8 mouse cellular contexts compared by ENCODE assay signal in genomic region chr19:6127760-6128341, GRCm38 (mm10). TPM values are rescaled to one million over a fixed set of nuclear protein-coding genes. Genes with fewer than 3 reads are reported as not detected.
A peak's percentile ranks its signal among the peaks of the same experiment; 100 is the strongest.
DNase-seq lines count a peak whose midpoint lies in the region; ATAC-seq and TF ChIP-seq lines count a peak whose summit lies in the region.

Gene Snx15 (minus strand): TSS chr19:6128304.

- H3K4me2 ChIP-seq in heart, embryonic 15.5 days = peak within 1 kb of the TSS; percentile 71
- peak within 1 kb of the TSS; percentile 69 for H3K4me2 ChIP-seq in liver, embryonic 14.5 days (ENCODE audit: low read depth)
- H3K4me2 ChIP-seq in neural tube, embryonic 11.5 days (ENCODE audit: low read depth) = peak within 1 kb of the TSS; percentile 48
- peak within 1 kb of the TSS; percentile 59 for H3K4me2 ChIP-seq in stomach, postnatal 0 days (replicated peaks; ENCODE audit: low read depth)

- under 1% methylated on average over 32 of the region's 32 CpGs for WGBS in forebrain, embryonic 10.5 days
- WGBS in heart, embryonic 15.5 days = under 1% methylated on average over 32 of the region's 32 CpGs
- under 1% methylated on average over 32 of the region's 32 CpGs for WGBS in liver, embryonic 14.5 days (ENCODE audit: insufficient replicate concordance)
- under 1% methylated on average over 32 of the region's 32 CpGs for WGBS in neural tube, embryonic 11.5 days
- WGBS in stomach, postnatal 0 days = 0% methylated on average over 32 of the region's 32 CpGs

- DNase-seq in CD8-positive naive resting alpha-beta T cell, adult 2 months (ENCODE audit: low read depth in 2 of 2, low spot score in 2 of 2) = peak; percentile 95 to 97
- peak; percentile 94 for DNase-seq in c-Kit-positive CD71-negative TER-119-negative erythroid progenitor cells, embryonic 14.5 days (ENCODE audit: low read depth)
- DNase-seq in forebrain, embryonic 10.5 days (ENCODE audit: extremely low spot score, low spot score) = peak; percentile 91
- peak; percentile 99 for DNase-seq in kidney, postnatal 25 days
- DNase-seq in liver, embryonic 14.5 days (ENCODE audit: low read depth in 3 of 3, low spot score in 3 of 3) = peak; percentile 95 to 96 (median 96)
- peak; percentile 92 for DNase-seq in neural tube, embryonic 11.5 days (ENCODE audit: low spot score)
- DNase-seq in stomach, postnatal 0 days (ENCODE audit: low spot score) = peak; percentile 95

- no peaks in the 10 kb centered on the region for H3K36me3 ChIP-seq in forebrain, embryonic 10.5 days (replicated peaks)
- no peaks in the 10 kb centered on the region for H3K36me3 ChIP-seq in heart, embryonic 15.5 days
- H3K36me3 ChIP-seq in liver, embryonic 14.5 days (replicated peaks; ENCODE audit: control insufficient read depth, insufficient read depth, low read depth) = no peaks in the 10 kb centered on the region; the same call in 1 of the 2 replicates
- no peaks in the 10 kb centered on the region for H3K36me3 ChIP-seq in neural tube, embryonic 11.5 days (ENCODE audit: control insufficient read depth, insufficient read depth, low read length)
- H3K36me3 ChIP-seq in stomach, postnatal 0 days (ENCODE audit: control insufficient read depth, insufficient read depth, low read length) = no peaks in the 10 kb centered on the region

- H3K4me1 ChIP-seq in forebrain, embryonic 10.5 days = peaks cover 23% of the 10 kb centered on the region
- 0 out of 2 replicates have a peak, but pooled peaks cover 2% of the 10 kb centered on the region for H3K4me1 ChIP-seq in heart, embryonic 15.5 days (replicated peaks)
- peaks cover 39 to 51% of the 10 kb centered on the region in 2 experiments for H3K4me1 ChIP-seq in liver, embryonic 14.5 days (replicated peaks; ENCODE audit: control insufficient read depth in 2 of 2, insufficient read depth in 2 of 2, low read length in 1 of 2)
- no peaks in the 10 kb centered on the region for H3K4me1 ChIP-seq in neural tube, embryonic 11.5 days (ENCODE audit: control insufficient read depth, insufficient read depth, low read length)
- H3K4me1 ChIP-seq in stomach, postnatal 0 days (replicated peaks; ENCODE audit: control insufficient read depth, insufficient read depth) = no peaks in the 10 kb centered on the region

- no peaks in the 10 kb centered on the region for H3K9me3 ChIP-seq in forebrain, embryonic 10.5 days
- H3K9me3 ChIP-seq in heart, embryonic 15.5 days (replicated peaks) = no peaks in the 10 kb centered on the region
- no peaks in the 10 kb centered on the region for H3K9me3 ChIP-seq in liver, embryonic 14.5 days (ENCODE audit: control insufficient read depth, low read length)
- no peaks in the 10 kb centered on the region; the same call in 1 of the 2 replicates for H3K9me3 ChIP-seq in neural tube, embryonic 11.5 days (ENCODE audit: control insufficient read depth, low read length)
- H3K9me3 ChIP-seq in stomach, postnatal 0 days (ENCODE audit: control insufficient read depth, low read length) = no peaks in the 10 kb centered on the region

- peak within 1 kb of the TSS; percentile 64 for H3K4me3 ChIP-seq in forebrain, embryonic 10.5 days
- peak within 1 kb of the TSS; percentile 74 for H3K4me3 ChIP-seq in heart, embryonic 15.5 days
- peak within 1 kb of the TSS; percentile 66 to 80 for H3K4me3 ChIP-seq in liver, embryonic 14.5 days (ENCODE audit: insufficient read depth in 1 of 2, low read depth in 2 of 2, low read length in 2 of 2)
- peak within 1 kb of the TSS; percentile 38 for H3K4me3 ChIP-seq in neural tube, embryonic 11.5 days (ENCODE audit: low read depth, low read length)
- H3K4me3 ChIP-seq in stomach, postnatal 0 days (ENCODE audit: low read depth, low read length) = peak within 1 kb of the TSS; percentile 45

- TF ChIP-seq EP300 in liver, embryonic 14.5 days (IDR thresholded peaks at IDR 0.05; ENCODE audit: low read depth) = no peak; the same call in 1 of the 2 replicates
- no peak for TF ChIP-seq EP300 in stomach, postnatal 0 days (optimal IDR thresholded peaks at IDR 0.05)

- H3K9ac ChIP-seq in heart, embryonic 15.5 days = peak within 1 kb of the TSS; percentile 80
- peak within 1 kb of the TSS; percentile 85 for H3K9ac ChIP-seq in liver, embryonic 14.5 days (replicated peaks)
- H3K9ac ChIP-seq in neural tube, embryonic 11.5 days (ENCODE audit: low read length) = peak within 1 kb of the TSS; percentile 56
- peak within 1 kb of the TSS; percentile 68 for H3K9ac ChIP-seq in stomach, postnatal 0 days (ENCODE audit: low read length)

- H3K27ac ChIP-seq in forebrain, embryonic 10.5 days = peak within 1 kb of the TSS; percentile 88
- H3K27ac ChIP-seq in heart, embryonic 15.5 days = peak within 1 kb of the TSS; percentile 94
- peak within 1 kb of the TSS; percentile 92 for H3K27ac ChIP-seq in liver, embryonic 14.5 days
- peak within 1 kb of the TSS; percentile 40; the same call in 1 of the 2 replicates for H3K27ac ChIP-seq in neural tube, embryonic 11.5 days (ENCODE audit: low read depth, low read length)
- H3K27ac ChIP-seq in stomach, postnatal 0 days (replicated peaks) = peak within 1 kb of the TSS; percentile 94

- peak; percentile 32; the same call in 1 of the 2 replicates for TF ChIP-seq CTCF in liver, embryonic 14.5 days (IDR thresholded peaks at IDR 0.05; ENCODE audit: low read depth)
- 0 out of 2 replicates have a peak, but pooled peaks have one; percentile 12 for TF ChIP-seq CTCF in stomach, postnatal 0 days (IDR thresholded peaks at IDR 0.05; ENCODE audit: low read depth)

- H3K27me3 ChIP-seq in forebrain, embryonic 10.5 days (ENCODE audit: poor library complexity, severe bottlenecking) = no peaks in the 10 kb centered on the region
- no peaks in the 10 kb centered on the region for H3K27me3 ChIP-seq in heart, embryonic 15.5 days
- no peaks in the 10 kb centered on the region for H3K27me3 ChIP-seq in liver, embryonic 14.5 days (ENCODE audit: control insufficient read depth, insufficient read depth, low read length)
- no peaks in the 10 kb centered on the region for H3K27me3 ChIP-seq in neural tube, embryonic 11.5 days (ENCODE audit: control insufficient read depth, insufficient read depth, low read length)
- H3K27me3 ChIP-seq in stomach, postnatal 0 days (ENCODE audit: control insufficient read depth, insufficient read depth, low read length) = no peaks in the 10 kb centered on the region

- ATAC-seq in heart, embryonic 15.5 days (replicated peaks; ENCODE audit: insufficient number of reproducible peaks, insufficient read depth, low FRiP score, low read depth) = peak; percentile 94
- peak; percentile 85 for ATAC-seq in liver, embryonic 14.5 days (ENCODE audit: insufficient read depth)
- peak; percentile 81 for ATAC-seq in neural tube, embryonic 11.5 days (ENCODE audit: insufficient read depth, low FRiP score, low TSS enrichment)
- peak; percentile 94 for ATAC-seq in stomach, postnatal 0 days (ENCODE audit: low FRiP score, low TSS enrichment)

RNA-seq across cellular contexts. Expression of gene Snx15, which starts in this region (rescaled TPM):
- 24.1 and 25.6 TPM in 2 replicates for polyA plus RNA-seq in forebrain, embryonic 10.5 days (2016; fragmentation: Nextera tagmentation; extraction: Ambion mirVana)
- polyA plus RNA-seq in heart, embryonic 15.5 days (2015; fragmentation: Nextera tagmentation; extraction: Ambion mirVana) = 19.8 and 25.9 TPM in 2 replicates
- 39.6 and 41.8 TPM in 2 replicates for polyA plus RNA-seq in liver, embryonic 14.5 days (2012; rRNA removed)
- 42.2 and 46.2 TPM in 2 replicates for polyA plus RNA-seq in liver, embryonic 14.5 days (2014; fragmentation: Nextera tagmentation; extraction: Ambion mirVana)
- polyA plus RNA-seq in neural tube, embryonic 11.5 days (2014; fragmentation: Nextera tagmentation; extraction: Ambion mirVana) = 34.5 and 36.9 TPM in 2 replicates
- polyA plus RNA-seq in stomach, postnatal 0 days (2015; fragmentation: Nextera tagmentation; extraction: Ambion mirVana) = 24.7 and 25.0 TPM in 2 replicates

Comparison
In these comparisons a context has a peak if more than half of its experiments do, and no peak if none do; other contexts are left out.
1. Peak in every context shown above with its lines: DNase-seq, ATAC-seq, H3K4me3 ChIP-seq and H3K27ac ChIP-seq.
2. H3K27ac ChIP-seq: peak in every context shown above with its lines; median percentile 94 in heart, embryonic 15.5 days; 94 in stomach, postnatal 0 days; 92 in liver, embryonic 14.5 days; 88 in forebrain, embryonic 10.5 days; 40 in neural tube, embryonic 11.5 days.